ENCODE assay signal across 15 mouse cellular contexts in the genomic region with DNA sequence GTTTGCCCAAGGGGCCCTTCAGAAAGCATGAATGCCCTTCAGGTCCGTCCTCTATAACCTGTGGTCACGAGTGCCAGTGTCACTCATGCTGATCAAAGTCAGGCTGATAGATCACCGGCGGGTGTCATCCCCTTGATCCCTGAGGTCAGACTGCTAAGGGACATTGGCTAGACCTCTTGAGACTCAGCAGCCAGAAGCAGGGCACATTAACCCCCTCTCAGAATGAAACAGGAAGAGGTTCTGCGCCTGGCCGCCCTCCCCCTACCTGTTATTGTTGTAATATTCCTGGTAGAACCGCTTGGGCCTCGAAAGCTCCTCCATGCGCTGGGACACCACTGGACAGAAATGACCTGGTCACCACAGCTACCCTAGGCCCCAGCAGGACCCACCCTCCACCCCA. TPM values are rescaled to one million over a fixed set of nuclear protein-coding genes. Genes with fewer than 3 reads are reported as not detected.
"Had no signal": no experiment of that assay in that cellular context is flagged by ENCODE, and none has a peak within 500 bp of the region (broad histone marks: within the 10 kb centered on the region; RNA-seq: fewer than 3 reads in every experiment).

No protein-coding gene starts in this region.

- H3K4me2 ChIP-seq: limb, embryonic 12.5 days; neural tube, embryonic 12.5 days had no signal

- H3K4me3 ChIP-seq: limb, embryonic 12.5 days; neural tube, embryonic 12.5 days had no signal

- H3K9ac ChIP-seq: limb, embryonic 12.5 days; liver, embryonic 14.5 days; neural tube, embryonic 12.5 days had no signal

- H3K36me3 ChIP-seq: limb, embryonic 12.5 days; neural tube, embryonic 12.5 days had no signal

- H3K27ac ChIP-seq: limb, embryonic 12.5 days; liver, embryonic 14.5 days; neural tube, embryonic 12.5 days; stomach, postnatal 0 days had no signal

- H3K4me1 ChIP-seq: limb, embryonic 12.5 days; neural tube, embryonic 12.5 days had no signal

- ATAC-seq: intestine, embryonic 16.5 days; lung, postnatal 0 days had no signal

- DNase-seq: kidney, adult 2 months; liver; lung, adult 2 months; lung, postnatal 36 days; midbrain, embryonic 14.5 days; retina, postnatal 1 day; thymus, postnatal 36 days had no signal

- H3K27me3 ChIP-seq: neural tube, embryonic 12.5 days had no signal

- H3K9me3 ChIP-seq: limb, embryonic 12.5 days; neural tube, embryonic 12.5 days had no signal

RNA-seq across cellular contexts. Expression of a gene that starts 2.7 kb away (rescaled TPM):
- polyA plus RNA-seq: intestine, embryonic 16.5 days; kidney, adult 2 months; kidney, embryonic 16.5 days; limb, embryonic 12.5 days; liver, embryonic 14.5 days; lung, adult 2 months; lung, postnatal 0 days; midbrain, embryonic 14.5 days; neural tube, embryonic 12.5 days; stomach, postnatal 0 days; thymus, postnatal 0 days had no signal

RNA-seq across cellular contexts. Expression of a gene that starts 29.4 kb away (rescaled TPM):
- polyA plus RNA-seq: limb, embryonic 12.5 days; lung, adult 2 months; lung, postnatal 0 days; neural tube, embryonic 12.5 days; thymus, postnatal 0 days had no signal
